Mouse (Mus musculus) hindbrain, embryonic 16.5 days (tissue): ENCODE data around the gene Adam33. TPM values are rescaled to one million over a fixed set of nuclear protein-coding genes. Genes with fewer than 3 reads are reported as not detected.
"Not testable (repeated sequence)": the region's sequence is repeated elsewhere in the genome, so short reads cannot be mapped to it uniquely, and the experiment has no call there.

Source experiments
- ATAC-seq: fragments of 200-750 bp; cut with Nextera tagmentation; 2 replicates; pipeline ENCODE4 v1.8.0; 2017; ENCODE audit warnings: moderate TSS enrichment, moderate library complexity
- H3K27ac ChIP-seq: fragments of 300-500 bp; sonication (generic); 2 replicates; pipeline ENCODE4 v1.5.1; 2014; ENCODE audit warnings: low read depth, mild to moderate bottlenecking, control low read depth, low read length, moderate library complexity
- H3K27me3 ChIP-seq: fragments of 300-500 bp; sonication (generic); replicated peaks from 2 replicates; pipeline ENCODE4 v1.6.1; 2014; ENCODE audit warnings: low read length; ENCODE audit not compliant: control insufficient read depth, insufficient read depth
- H3K36me3 ChIP-seq: fragments of 300-500 bp; sonication (generic); 2 replicates; pipeline ENCODE4 v1.6.1; 2014; ENCODE audit warnings: mild to moderate bottlenecking, low read length, moderate library complexity, mixed read lengths; ENCODE audit not compliant: control insufficient read depth, insufficient read depth
- H3K4me1 ChIP-seq: fragments of 300-500 bp; sonication (generic); 2 replicates; pipeline ENCODE4 v1.6.1; 2014; ENCODE audit warnings: low read depth, low read length; ENCODE audit not compliant: control insufficient read depth, insufficient read depth
- H3K4me2 ChIP-seq: fragments of 300-500 bp; sonication (generic); 2 replicates; pipeline ENCODE4 v1.6.1; 2014; ENCODE audit warnings: mild to moderate bottlenecking, low read length, control low read depth, moderate library complexity
- H3K4me3 ChIP-seq: fragments of 300-500 bp; sonication (generic); 2 replicates; pipeline ENCODE4 v1.5.1; 2014; ENCODE audit warnings: mild to moderate bottlenecking, low read length, control low read depth, moderate library complexity
- H3K9ac ChIP-seq: fragments of 300-500 bp; sonication (generic); 2 replicates; pipeline ENCODE4 v1.6.1; 2014; ENCODE audit warnings: low read depth, mild to moderate bottlenecking, control low read depth, low read length, moderate library complexity
- H3K9me3 ChIP-seq: fragments of 300-500 bp; sonication (generic); 2 replicates; pipeline ENCODE4 v1.6.1; 2014; ENCODE audit warnings: mild to moderate bottlenecking, low read length, moderate library complexity; ENCODE audit not compliant: control insufficient read depth
- WGBS: fragments of 180-500 bp; shearing (Covaris S2); extraction: QIAGEN DNeasy Blood & Tissue Kit; methylation state at CpG from one replicate; pipeline ENCODE4 v1.1.7; 2014; 5-methylcytosine and 5-hydroxymethylcytosine counted together
- polyA plus RNA-seq: library from polyadenylated mRNA; unstranded; fragments of >200 nt; fragmentation: Nextera tagmentation; extraction: Ambion mirVana; gene quantifications from 2 replicates; pipeline ENCODE4 v1.2.1, GENCODE M21; 2015

Adam33 gene
- polyA plus RNA-seq, 1 experiment from 2014 or later = 1.6 TPM

DNA sequence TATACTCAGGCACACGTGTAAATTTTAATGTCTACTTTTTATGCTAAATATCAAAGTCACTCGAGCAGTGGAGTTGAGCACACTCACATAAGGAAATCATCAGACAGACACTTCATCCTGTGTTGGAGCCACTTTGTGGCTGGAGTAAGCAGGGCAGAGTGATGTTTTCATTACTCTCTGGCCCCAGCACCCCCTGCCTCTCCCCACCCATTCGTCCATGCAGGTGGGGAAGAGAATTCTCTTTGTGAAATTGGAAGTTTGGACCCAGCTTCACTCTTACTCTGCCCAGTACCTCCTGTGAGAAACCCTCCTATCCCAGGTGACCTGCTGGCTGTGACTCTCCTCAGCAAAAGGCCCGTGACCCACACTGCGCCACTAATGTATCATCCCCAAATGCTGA lies 24.9 kb downstream of the Adam33 start:
- Histone ChIP-seq H3K9me3 (no peaks in the 10 kb centered on the region), H3K27me3 (peaks cover 8% of the 10 kb centered on the region; the same call in 1 of the 2 replicates), H3K9ac (no peak overlapping the region), H3K4me2 (no peak overlapping the region), H3K27ac (no peak overlapping the region), H3K4me1 (peaks cover 11% of the 10 kb centered on the region), H3K4me3 (no peak overlapping the region), H3K36me3 (no peaks in the 10 kb centered on the region; the same call in 1 of the 2 replicates)
- no peak for ATAC-seq
- 83% methylated on average over 5 of the region's 5 CpGs for WGBS

DNA sequence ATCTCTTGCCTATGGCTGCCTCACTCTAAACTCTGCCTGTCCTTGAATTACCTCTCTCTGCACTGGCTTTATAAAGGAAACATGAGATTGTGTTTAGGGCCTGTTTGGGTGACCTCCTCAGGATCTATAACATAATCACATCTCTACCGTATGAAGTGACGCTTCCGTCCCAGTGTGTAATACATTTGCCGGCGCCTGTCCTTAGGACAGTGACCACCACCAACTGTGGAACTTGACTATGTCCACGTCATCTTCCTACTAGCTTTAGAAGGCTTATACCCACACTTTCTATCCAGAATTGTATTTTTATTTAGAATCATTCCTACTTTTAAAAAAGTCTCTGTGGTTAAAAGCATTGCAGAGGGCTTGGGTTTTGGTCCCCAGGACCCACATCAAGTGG lies 25.4 kb downstream of the Adam33 start:
- Histone ChIP-seq H3K4me3 (no peak overlapping the region), H3K4me1 (peaks cover 11% of the 10 kb centered on the region), H3K9ac (no peak overlapping the region), H3K4me2 (no peak overlapping the region), H3K9me3 (no peaks in the 10 kb centered on the region), H3K36me3 (no peaks in the 10 kb centered on the region; the same call in 1 of the 2 replicates), H3K27me3 (peaks cover 7% of the 10 kb centered on the region; the same call in 1 of the 2 replicates), H3K27ac (no peak overlapping the region)
- WGBS = 96% methylated on average over 6 of the region's 6 CpGs
- no peak for ATAC-seq

DNA sequence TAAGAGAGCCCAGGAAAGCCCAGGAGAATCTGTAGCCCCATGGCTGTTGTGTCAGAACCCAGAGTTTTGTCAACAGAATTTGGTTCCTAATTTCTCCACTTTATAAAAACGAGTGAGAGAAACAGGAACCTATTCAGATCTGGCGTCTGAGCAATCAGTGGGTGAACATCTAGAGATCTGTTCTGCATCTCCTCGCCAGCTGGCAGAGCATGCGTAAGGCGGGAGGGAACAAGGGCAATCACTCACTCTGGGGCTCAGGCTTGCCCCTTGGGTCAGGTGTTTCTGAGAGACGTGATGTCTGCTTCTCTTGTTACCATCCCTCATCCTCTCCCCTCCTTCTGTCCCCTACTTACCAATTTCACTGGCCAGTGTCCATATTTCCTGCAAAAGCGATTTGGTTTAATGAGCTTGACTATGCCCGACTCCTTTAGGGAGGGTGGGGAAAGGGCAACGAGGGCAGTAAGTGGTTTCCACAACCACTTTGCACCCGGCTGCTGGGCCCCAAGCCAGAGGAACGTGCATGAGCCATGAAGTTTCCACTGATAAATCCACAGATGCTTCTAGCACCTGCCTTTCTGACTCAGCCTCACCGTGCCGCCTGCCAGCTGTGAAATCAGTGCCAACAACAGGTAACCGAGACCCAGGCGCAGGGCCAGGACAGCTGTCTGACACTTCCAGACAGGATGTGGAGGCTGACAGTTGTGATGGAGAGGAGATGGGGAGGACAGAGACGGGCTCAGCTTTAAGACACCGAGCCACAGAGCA lies 26.2 kb downstream of the Adam33 start:
- WGBS = 60% methylated on average over 17 of the region's 17 CpGs
- Histone ChIP-seq H3K36me3 (no peaks in the 10 kb centered on the region; the same call in 1 of the 2 replicates), H3K9me3 (no peaks in the 10 kb centered on the region), H3K4me1 (peaks cover 11% of the 10 kb centered on the region), H3K27me3 (no peaks in the 10 kb centered on the region; the same call in 1 of the 2 replicates), H3K27ac (no peak overlapping the region), H3K9ac (no peak overlapping the region), H3K4me2 (no peak overlapping the region), H3K4me3 (no peak overlapping the region)
- no peak for ATAC-seq

DNA sequence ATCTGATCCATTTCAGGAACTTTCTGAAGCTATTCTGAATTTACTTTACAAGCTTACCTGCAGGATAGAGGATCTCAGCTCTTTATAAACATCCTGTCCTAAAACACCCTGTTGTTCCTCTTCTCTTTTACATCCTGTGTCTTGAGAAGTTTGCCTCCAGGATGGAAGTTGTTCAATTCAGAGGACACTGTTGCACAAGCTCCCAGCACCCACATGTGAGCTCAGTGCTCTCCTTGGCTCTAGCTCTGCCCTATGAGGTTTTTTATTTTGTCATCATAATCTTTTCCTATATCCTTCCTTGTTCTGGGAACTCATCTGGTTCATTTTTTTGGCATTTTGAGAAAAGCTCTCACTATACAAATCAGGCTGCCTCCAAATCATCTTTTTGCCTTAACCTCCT lies 26.9 kb downstream of the Adam33 start:
- no peaks in the 10 kb centered on the region for H3K27me3 ChIP-seq
- ATAC-seq = no peak
- no peak overlapping the region for H3K9ac ChIP-seq

DNA sequence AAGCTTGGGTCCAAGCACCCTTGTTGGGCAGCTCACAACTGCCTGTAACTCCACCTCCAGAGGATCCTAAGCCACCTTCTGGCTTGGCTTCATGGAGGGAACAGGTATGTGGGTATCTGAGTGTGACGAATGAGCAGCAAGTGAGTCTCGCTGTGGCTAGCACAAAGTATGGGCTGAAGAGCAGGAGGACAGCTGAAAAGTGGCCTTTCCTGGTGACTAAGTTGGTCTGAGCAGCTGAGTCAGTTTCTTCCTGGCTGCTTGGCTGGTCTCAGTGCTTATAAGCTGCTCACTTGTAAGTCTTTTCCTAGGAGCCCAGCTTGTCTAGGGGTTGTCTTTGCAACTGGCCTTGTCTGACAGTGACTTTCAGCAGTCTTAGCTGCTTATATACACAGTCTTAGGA lies 27.3 kb downstream of the Adam33 start:
- H3K27ac ChIP-seq = no peak overlapping the region
- ATAC-seq = no peak
- no peaks in the 10 kb centered on the region; the same call in 1 of the 2 replicates for H3K36me3 ChIP-seq
- WGBS = 90% methylated on average over 2 of the region's 2 CpGs
- no peak overlapping the region for H3K4me3 ChIP-seq
- no peak overlapping the region for H3K9ac ChIP-seq
- H3K27me3 ChIP-seq = no peaks in the 10 kb centered on the region
- H3K9me3 ChIP-seq = no peaks in the 10 kb centered on the region
- H3K4me1 ChIP-seq = peaks cover 11% of the 10 kb centered on the region
- H3K4me2 ChIP-seq = no peak overlapping the region

More for the DNA sequence above, 26.9 kb downstream of the Adam33 start:
- no peaks in the 10 kb centered on the region; the same call in 1 of the 2 replicates for H3K36me3 ChIP-seq
- H3K27ac ChIP-seq = no peak overlapping the region
- H3K4me3 ChIP-seq = no peak overlapping the region
- H3K4me1 ChIP-seq = peaks cover 11% of the 10 kb centered on the region
- H3K9me3 ChIP-seq = no peaks in the 10 kb centered on the region
- no peak overlapping the region for H3K4me2 ChIP-seq

DNA sequence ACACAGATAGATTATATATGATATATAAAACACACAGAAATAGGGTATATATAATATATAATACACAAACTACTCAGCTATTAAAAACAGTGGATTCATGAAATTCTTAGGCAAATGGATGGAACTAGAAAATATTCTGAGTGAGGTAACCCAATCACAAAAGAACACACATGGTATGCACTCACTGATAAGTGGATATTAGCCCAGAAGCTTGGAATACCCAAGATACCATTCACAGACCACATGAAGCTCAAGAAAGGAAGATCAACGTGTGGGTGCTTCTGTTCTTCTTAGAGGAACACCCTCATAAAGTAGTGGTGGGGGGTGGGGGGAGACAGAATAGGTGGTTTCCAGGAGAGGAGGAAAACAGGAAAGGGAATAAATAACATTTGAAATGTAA lies 32.2 kb downstream of the Adam33 start:
- H3K4me1 ChIP-seq, H3K9me3 ChIP-seq, ATAC-seq, H3K4me3 ChIP-seq, H3K4me2 ChIP-seq, H3K27me3 ChIP-seq, H3K36me3 ChIP-seq, H3K9ac ChIP-seq, H3K27ac ChIP-seq: not testable (repeated sequence)
- 74% methylated on average over 1 of the region's 1 CpGs for WGBS

DNA sequence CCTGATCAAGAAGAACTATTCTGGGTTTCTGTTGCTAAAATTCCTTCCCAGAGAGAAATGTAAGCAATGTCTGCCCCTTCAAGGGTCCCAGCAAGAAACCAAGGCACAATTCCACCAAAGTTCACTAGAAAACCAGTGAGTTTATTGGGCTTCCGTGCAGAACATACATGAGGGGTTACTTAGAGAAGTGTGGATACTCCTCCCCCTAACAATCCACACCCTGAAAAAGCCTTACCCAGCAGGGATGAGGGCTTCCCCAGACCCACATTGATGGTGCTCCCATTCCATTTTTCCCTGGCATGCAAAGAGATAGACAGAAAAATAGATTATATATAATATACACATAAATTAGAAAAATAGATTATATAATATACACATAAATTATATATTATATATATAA lies 32.6 kb downstream of the Adam33 start:
- H3K27ac ChIP-seq = no peak overlapping the region
- no peak overlapping the region for H3K4me3 ChIP-seq
- no peaks in the 10 kb centered on the region for H3K4me1 ChIP-seq
- peaks cover 8% of the 10 kb centered on the region; the same call in 1 of the 2 replicates for H3K36me3 ChIP-seq
- WGBS = 96% methylated on average over 1 of the region's 1 CpGs
- ATAC-seq = no peak
- H3K9me3 ChIP-seq = no peaks in the 10 kb centered on the region
- H3K9ac ChIP-seq = no peak overlapping the region
- H3K4me2 ChIP-seq = no peak overlapping the region
- H3K27me3 ChIP-seq = no peaks in the 10 kb centered on the region

DNA sequence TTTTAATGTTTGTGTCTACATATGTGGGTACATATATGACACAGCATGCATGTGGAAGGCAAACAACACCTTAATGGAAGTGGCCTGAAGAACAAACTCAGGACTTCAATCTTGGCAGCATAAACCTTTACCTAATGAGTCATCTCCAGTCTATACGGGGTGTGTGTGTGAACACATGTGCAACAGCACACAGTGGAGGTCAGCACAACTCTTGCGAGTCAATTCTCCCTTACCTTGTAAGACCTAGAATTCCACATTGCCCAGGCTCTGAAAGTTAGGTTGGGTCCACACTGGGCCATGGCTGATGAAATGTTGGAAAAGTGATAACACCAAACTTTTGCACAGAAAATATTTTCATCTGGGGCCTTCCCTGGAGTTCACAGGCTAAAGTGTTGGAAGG lies 33.1 kb downstream of the Adam33 start:
- no peak overlapping the region for H3K4me3 ChIP-seq
- H3K9ac ChIP-seq = no peak overlapping the region
- WGBS = 96% methylated on average over 2 of the region's 2 CpGs
- no peak for ATAC-seq
- peaks cover 8% of the 10 kb centered on the region; the same call in 1 of the 2 replicates for H3K36me3 ChIP-seq
- no peak overlapping the region for H3K27ac ChIP-seq
- H3K4me1 ChIP-seq = no peaks in the 10 kb centered on the region
- no peaks in the 10 kb centered on the region for H3K27me3 ChIP-seq
- no peaks in the 10 kb centered on the region for H3K9me3 ChIP-seq
- H3K4me2 ChIP-seq = no peak overlapping the region

DNA sequence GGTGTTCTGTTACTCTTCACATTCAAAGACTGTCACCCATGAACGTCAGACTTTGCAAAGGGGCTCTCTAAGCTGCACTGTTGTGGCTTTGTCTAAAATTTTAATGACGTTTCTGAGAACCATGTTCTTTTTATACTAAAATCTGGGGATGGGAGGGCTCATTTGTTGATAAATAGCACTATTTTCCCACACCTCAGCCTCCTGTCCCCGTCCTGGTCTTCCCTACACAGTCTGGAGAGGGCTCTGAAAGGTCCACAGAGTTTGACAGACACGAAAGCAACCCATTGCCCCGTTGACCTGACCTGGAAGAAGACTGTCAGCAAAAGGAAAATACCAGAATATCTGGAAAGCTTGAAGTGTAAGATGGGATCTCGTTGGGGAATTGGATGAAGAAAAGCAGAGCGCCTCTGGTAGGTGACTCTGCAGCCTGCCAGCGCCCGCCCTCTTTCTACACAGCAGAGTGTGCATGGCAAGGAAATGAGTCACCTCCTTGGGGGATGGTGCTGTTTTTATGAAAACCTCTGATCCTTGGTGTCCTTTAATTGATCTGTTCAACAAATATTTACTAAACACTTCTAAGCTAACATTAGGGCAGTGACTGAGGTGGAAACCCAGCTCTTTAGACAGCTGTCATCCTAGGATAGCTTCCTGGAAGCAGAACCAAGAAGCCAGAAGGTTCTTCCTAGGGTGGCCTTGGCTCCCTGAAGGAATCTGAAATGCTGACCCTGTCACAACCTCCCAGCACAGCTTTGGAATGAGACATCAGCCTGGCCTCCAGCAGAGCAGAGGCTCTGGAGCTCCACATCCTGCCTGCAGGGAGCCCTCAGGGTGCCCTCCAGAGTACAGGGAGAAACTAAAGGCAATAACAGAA lies 34.3 kb downstream of the Adam33 start:
- Histone ChIP-seq H3K9ac (no peak overlapping the region), H3K9me3 (no peaks in the 10 kb centered on the region), H3K27me3 (no peaks in the 10 kb centered on the region), H3K36me3 (peaks cover 8% of the 10 kb centered on the region; the same call in 1 of the 2 replicates), H3K27ac (no peak overlapping the region), H3K4me2 (no peak overlapping the region), H3K4me3 (no peak overlapping the region), H3K4me1 (no peaks in the 10 kb centered on the region)
- 81% methylated on average over 9 of the region's 9 CpGs for WGBS
- no peak for ATAC-seq
